Mouse (Mus musculus) left cerebral cortex, postnatal 36 days (tissue): ENCODE results near the gene Spaca6. TPM values are rescaled to one million over a fixed set of nuclear protein-coding genes. Genes with fewer than 3 reads are reported as not detected.
"Not testable (repeated sequence)": the region's sequence is repeated elsewhere in the genome, so short reads cannot be mapped to it uniquely, and the experiment has no call there.

Experiments used
- DNase-seq, 2 experiments: peaks; one replicate each; pipeline ENCODE4 v3.0.0; 2021 to 2022; ENCODE audit warnings: low spot score in 2 of 2, mixed read lengths in 1 of 2
- intact Hi-C: fragments of 180-260 bp; cut with DNase I; formaldehyde crosslinking; loops from one replicate; pipeline ENCODE4 v1.15.1; 2025
- total RNA-seq, 2 experiments: library from RNA; stranded (reverse); gene quantifications; 2 replicates each; pipeline ENCODE4 v1.2.3; 2021

Spaca6 gene
- total RNA-seq, 2 experiments from 2014 or later: 58.7 to 131 TPM

GRCm38 (mm10) chr17:17839276-17839675 lies 12.3 kb downstream of the Spaca6 start:
- DNase-seq: no peak

DNA sequence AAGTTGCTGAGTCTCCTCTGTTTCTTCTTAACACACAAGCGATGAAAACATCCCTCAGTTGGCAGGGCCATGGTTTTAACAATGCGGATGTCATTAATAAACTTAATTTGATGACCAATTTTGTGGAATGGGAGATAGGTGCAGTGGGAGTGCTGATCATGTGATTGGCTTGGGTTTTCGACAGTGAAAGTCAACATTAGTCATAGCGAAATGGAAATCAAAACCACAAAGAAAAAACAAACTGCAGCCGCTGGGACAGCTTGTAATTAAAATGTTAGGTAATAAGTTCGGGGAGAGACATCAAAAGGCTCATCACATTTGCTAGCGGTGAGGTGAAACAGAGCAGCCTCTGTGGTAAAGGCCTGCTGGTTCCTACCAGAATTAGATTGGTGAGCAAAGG lies 13.8 kb downstream of the Spaca6 start:
- intact Hi-C loops: no loop called here
- DNase-seq: no peak

More at GRCm38 (mm10) chr17:17839276-17839675, 12.3 kb downstream of the Spaca6 start:
- intact Hi-C loops: loop anchor here (5.0 kb wide), 1 partner anchor 58 kb away; no protein-coding TSS in a partner anchor

GRCm38 (mm10) chr17:17843534-17844261 lies 16.7 kb downstream of the Spaca6 start:
- no peak for DNase-seq
- intact Hi-C loops: no loop called here

- intact Hi-C loops: not testable (repeated sequence)
Measured at GRCm38 (mm10) chr17:17844606-17845005, 17.6 kb downstream of the Spaca6 start.

DNA sequence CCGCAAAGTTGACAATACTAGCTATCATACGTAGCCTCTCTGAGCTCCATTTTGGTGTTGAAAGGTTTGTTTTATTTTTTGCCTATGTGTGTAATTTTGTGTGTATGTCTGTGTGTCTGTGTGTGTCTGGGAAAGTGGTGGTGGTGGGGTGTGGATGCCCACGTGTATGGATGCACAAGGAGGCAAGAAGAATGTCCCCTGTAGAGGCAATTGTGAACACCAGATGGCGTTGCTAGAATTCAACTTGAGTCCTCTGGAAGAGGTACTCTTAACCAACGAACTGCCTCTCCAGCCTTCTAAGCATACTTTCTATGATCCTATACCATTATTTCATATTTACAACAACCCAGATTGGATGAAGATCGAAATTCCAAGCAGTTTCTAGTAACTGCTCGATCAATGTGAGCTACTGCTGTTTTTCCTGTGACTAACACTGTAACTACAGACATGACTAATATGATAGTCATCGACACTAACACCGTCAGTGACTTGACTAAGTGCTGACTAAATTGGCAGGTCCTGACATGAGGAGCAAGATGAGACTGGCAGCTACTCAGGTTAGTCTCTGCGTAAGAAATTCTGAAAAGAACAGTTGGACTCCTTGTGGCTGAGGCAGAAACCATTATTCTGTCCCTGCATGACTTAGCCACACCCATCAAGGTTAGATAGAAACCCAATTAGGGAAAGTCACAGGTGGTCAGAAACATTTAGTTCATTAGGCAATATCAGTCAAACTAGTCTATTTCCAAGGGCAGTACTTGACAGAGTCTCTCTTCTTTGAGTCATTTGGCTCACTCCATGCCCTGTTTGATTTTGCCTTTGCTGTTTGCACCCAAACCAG lies 18.4 kb downstream of the Spaca6 start:
- DNase-seq: no peak
- intact Hi-C loops: no loop called here

More at GRCm38 (mm10) chr17:17844606-17845005, 17.6 kb downstream of the Spaca6 start:
- DNase-seq: not testable (repeated sequence)

GRCm38 (mm10) chr17:17848988-17849387 lies 22.0 kb downstream of the Spaca6 start:
- intact Hi-C loops: no loop called here
- DNase-seq: no peak

DNA sequence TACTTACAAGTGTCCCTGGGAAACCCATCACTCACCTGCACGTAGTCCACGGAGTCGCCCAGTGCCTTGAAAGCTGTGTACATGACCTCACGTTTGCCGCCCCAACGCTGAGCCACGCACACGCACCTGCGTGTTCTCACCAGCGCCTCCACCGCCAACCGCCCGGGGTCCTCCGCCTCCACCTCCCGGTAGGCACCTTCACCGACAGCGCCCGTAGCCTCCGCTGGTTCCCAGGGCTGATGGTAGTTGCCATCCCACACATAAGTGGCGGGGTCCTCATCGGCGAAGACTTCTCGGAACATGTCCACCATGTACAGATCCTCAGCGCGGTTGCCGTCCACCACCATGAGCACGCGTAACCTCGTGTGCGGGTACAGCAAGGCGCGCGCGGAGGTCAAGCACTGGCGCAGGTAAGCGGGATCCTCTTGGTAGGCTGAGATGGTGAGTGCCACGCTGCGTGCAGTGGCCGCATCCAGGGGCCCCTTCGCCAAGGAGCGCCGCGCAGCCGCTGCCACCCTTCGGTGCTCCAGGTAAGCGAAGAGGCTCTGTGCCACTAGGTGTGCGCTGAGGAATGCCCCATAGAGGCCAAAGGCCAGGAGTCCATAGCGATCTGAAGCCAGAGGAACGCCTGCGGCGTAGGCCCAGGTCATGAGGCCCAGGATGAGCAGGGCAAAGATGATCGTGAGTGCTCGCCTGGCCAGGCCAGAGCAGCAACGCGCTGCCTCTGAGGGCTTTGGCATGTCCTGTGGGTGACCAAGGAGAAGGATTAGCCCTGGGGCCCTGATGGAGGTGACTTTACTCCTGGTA lies 23.2 kb downstream of the Spaca6 start:
- intact Hi-C loops: no loop called here
- peak in 1 of 2 experiments; percentile 31 for DNase-seq

DNA sequence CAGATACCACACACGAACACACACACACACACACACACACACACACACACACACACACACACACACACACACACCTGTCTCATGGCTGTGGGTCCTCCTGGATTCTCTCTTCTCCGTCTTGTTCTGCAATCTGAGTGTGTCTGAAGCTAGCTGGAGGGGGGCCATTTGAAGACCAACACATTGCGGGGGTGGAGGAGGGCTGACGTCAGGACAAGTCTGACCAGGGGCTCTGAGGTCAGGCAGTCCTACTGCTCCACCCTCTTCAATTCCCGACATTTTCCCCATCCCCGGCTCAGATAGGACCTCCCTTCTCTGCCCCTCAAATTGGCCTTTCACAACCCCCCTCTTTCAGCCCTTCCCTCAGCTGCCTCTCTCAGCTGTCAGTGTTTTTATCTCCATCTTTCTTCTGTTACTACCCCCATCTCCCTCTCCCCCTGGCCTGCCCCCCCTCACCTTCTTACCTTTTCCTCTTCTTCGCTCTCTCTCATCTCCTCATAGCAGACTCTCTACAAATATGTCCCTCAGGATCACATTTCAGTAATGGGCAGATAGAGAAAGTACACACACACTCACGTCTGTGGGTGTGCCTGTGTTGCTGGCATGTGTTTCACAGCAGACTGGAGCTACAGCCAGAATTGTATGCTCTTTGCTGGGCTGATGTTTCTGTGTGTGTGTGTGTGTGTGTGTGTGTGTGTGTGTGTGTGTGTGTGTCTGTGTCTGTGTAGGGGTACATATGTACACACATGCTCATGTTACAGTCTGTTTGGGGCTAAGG lies 28.3 kb downstream of the Spaca6 start, which contains the start of gene Has1:
Has1 (minus strand) TSS at position 142 of the 775 bp plus-strand sequence.
- DNase-seq: no peak
- intact Hi-C loops: no loop called here

GRCm38 (mm10) chr17:17856612-17857011 lies 29.7 kb downstream of the Spaca6 start:
- intact Hi-C loops: no loop called here
- no peak for DNase-seq

DNA sequence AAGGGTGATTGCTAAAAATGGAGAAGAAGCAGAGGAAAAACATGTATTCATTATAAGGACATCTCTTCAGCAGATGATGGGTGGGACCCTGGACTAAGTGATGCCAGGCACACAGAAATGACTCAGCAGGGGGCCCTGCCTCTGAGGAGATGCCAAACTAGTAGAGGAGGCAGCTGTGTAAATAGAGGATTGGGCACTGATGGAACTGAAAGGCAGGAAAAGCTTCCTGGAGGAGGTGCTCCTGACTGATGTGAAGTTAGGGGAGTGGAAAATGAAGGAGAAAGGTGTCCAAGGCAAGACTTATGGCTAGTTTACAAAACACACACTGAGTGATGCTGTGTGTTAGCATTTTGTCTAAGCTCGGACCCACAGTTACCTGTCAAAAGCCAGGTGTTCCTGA lies 30.5 kb downstream of the Spaca6 start:
- intact Hi-C loops: no loop called here
- DNase-seq: no peak

DNA sequence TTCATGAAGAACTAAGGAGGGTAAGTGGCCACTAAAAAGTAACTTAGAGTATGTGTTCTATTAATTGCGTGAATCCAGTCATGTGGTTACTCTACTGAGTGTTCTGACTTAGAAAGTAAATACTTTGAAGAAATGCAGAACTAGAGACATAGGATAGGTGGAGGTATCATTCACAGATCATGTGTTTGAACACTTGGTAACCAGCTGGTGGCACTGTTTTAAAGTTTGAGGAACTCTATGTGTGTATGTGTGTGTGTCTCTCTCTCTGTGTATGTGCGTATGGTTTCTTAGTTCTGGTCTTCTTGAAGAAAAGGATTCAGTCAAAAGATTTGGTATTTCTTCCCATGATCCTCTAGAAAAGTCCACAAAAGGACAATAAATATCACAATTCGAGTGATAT lies 33.2 kb downstream of the Spaca6 start:
- no peak for DNase-seq
- intact Hi-C loops: no loop called here

DNA sequence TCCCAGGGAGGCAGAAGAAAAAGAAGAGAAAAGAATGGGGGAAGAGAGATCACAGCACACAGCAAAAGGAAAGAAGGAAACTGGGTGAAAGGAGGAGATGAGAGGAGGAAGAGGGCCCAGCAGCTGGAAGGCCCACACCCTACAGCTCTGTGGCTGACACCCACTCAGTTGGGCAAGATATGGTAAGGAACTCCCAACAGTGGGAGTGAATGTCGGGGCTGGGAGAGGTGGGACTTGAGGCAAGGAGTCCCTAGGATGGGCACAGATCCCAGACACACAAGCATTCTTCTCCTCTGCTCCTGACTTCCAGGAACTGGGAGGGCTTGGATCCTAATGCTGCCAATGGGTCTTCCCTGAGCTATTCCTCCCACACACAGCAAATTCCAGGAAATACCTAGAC lies 35.4 kb downstream of the Spaca6 start:
- no peak for DNase-seq

GRCm38 (mm10) chr17:17865168-17865567 lies 38.2 kb downstream of the Spaca6 start:
- intact Hi-C loops: no loop called here
- no peak for DNase-seq

More for the DNA sequence above, 35.4 kb downstream of the Spaca6 start:
- intact Hi-C loops: no loop called here

DNA sequence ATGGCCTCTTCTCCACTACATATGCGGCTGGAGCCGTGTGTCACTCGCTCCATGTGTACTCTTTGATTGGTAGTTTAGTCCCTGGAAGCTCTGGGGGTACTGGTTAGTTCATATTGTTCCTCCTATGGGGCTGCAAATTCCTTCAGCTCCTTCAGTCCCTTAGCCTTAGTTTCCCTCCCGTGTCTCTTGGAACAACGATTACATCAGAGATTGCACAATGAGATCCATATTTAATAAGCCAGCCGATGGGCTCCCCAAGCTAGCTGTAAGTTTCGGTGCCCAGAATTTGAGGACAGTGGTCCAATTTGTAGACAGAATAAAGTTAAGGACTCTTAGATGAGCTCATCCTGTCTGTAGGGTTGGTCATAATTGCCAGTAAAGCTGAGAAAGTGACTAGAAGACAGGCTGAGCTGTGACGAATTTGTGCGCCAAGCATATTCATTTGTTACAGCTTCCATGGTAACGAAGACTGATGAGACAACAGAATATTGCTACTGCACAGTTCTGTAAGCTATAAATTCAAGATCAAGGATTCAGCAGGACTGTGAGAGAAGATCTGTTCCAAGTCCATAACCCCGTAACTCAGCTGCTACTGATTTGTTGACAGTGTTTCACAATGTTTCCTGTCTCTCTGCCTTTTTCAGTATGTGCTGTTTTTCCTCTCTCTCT lies 40.0 kb downstream of the Spaca6 start:
- intact Hi-C loops: no loop called here
- no peak for DNase-seq

GRCm38 (mm10) chr17:17870892-17871550 lies 44.1 kb downstream of the Spaca6 start:
- intact Hi-C loops: no loop called here
- DNase-seq: no peak

- intact Hi-C loops: no loop called here
- no peak for DNase-seq
Measured at GRCm38 (mm10) chr17:17871697-17872096, 44.7 kb downstream of the Spaca6 start.

DNA sequence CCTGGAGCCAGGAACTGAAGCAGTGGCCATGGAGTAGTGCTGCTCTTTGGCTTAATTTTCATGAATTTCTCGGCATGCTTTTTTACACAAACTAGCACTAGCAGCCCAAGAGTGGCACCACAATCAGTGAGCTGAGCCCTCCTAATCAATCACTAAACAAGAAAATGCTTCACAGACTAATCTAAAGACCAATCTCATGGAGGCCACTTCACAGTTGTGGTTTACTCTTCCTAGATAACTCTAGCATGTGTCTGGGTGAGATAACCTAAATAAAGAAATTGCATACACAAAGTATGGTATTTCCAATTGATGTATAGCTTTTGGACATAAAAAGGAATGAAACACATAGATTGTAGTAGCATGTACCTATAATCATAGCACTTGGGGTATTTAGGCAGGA lies 52.4 kb downstream of the Spaca6 start:
- DNase-seq: no peak
- intact Hi-C loops: no loop called here

DNA sequence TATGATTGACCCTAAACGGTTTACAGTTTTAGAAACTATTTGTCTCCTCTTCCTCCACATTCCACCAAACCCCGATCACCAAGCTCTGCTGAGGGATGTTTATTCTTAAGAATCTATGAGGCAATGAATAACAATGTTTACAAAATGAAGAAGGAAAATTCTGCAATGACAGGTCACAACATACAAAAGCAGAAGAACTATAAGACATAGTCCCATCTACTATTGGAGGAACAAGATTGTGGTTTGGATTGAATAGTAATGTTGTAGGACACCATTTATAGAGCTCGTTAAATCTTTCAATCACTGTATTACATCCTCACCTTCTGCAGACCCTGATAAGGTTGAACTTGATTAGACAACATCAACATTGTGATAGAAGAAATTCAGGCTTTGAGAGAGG lies 55.7 kb downstream of the Spaca6 start:
- no peak for DNase-seq
- intact Hi-C loops: no loop called here
